25 mouse cellular contexts compared by ENCODE assay signal in genomic region chr3:82175501-82175900, GRCm38 (mm10). TPM values are rescaled to one million over a fixed set of nuclear protein-coding genes. Genes with fewer than 3 reads are reported as not detected.
DNase-seq lines count a peak whose midpoint lies in the region; ATAC-seq and TF ChIP-seq lines count a peak whose summit lies in the region.
"Had no signal": no experiment of that assay in that cellular context is flagged by ENCODE, and none has a peak within 500 bp of the region (broad histone marks: within the 10 kb centered on the region; RNA-seq: fewer than 3 reads in every experiment).

No protein-coding gene starts in this region.

- no peaks in the 10 kb centered on the region for H3K9me3 ChIP-seq in neural tube, embryonic 15.5 days (replicated peaks)
- H3K9me3 ChIP-seq: forebrain, embryonic 10.5 days; forebrain, embryonic 13.5 days; heart, embryonic 10.5 days; heart, embryonic 13.5 days; hindbrain, embryonic 12.5 days had no signal

- H3K27me3 ChIP-seq in kidney, adult 2 months (replicated peaks; ENCODE audit: control insufficient read depth, insufficient read depth, low read length), result no peaks in the 10 kb centered on the region; the same call in 1 of the 2 replicates
- H3K27me3 ChIP-seq in liver, adult 2 months (ENCODE audit: control insufficient read depth, insufficient read depth, low read length), result no peaks in the 10 kb centered on the region
- H3K27me3 ChIP-seq in neural tube, embryonic 15.5 days (replicated peaks), result no peaks in the 10 kb centered on the region
- H3K27me3 ChIP-seq: forebrain, embryonic 13.5 days; heart, embryonic 13.5 days; hindbrain, embryonic 12.5 days had no signal

- TF ChIP-seq POLR2A in kidney, adult 2 months (IDR thresholded peaks at IDR 0.05; ENCODE audit: low read depth, low read length), result no peak
- no peak for TF ChIP-seq POLR2A in liver, adult 2 months (IDR thresholded peaks at IDR 0.05; ENCODE audit: extremely low read depth, insufficient read depth, low read length)

- TF ChIP-seq CTCF in kidney, adult 2 months (conservative IDR thresholded peaks at IDR 0.05; ENCODE audit: insufficient read depth, insufficient read length, low read depth, low read length), result no peak
- TF ChIP-seq CTCF in liver, adult 2 months (IDR thresholded peaks at IDR 0.05; ENCODE audit: low read depth, low read length), result no peak

- no peaks in the 10 kb centered on the region for H3K4me1 ChIP-seq in kidney, adult 2 months (ENCODE audit: control insufficient read depth, insufficient read depth, low read length)
- no peaks in the 10 kb centered on the region; the same call in 1 of the 2 replicates for H3K4me1 ChIP-seq in liver, adult 2 months (ENCODE audit: control insufficient read depth, insufficient read depth, low read length)
- no peaks in the 10 kb centered on the region for H3K4me1 ChIP-seq in neural tube, embryonic 15.5 days
- H3K4me1 ChIP-seq: forebrain, embryonic 10.5 days; forebrain, embryonic 13.5 days; heart, embryonic 10.5 days; heart, embryonic 13.5 days; hindbrain, embryonic 12.5 days had no signal

- H3K4me2 ChIP-seq in neural tube, embryonic 15.5 days, result no peak overlapping the region
- H3K4me2 ChIP-seq: forebrain, embryonic 13.5 days; heart, embryonic 13.5 days; hindbrain, embryonic 12.5 days had no signal

- no peaks in the 10 kb centered on the region for H3K36me3 ChIP-seq in kidney, adult 2 months (ENCODE audit: control insufficient read depth, insufficient read depth, low read length)
- H3K36me3 ChIP-seq in liver, adult 2 months (ENCODE audit: control insufficient read depth, insufficient read depth, low read length), result no peaks in the 10 kb centered on the region
- H3K36me3 ChIP-seq in neural tube, embryonic 15.5 days, result no peaks in the 10 kb centered on the region
- H3K36me3 ChIP-seq: forebrain, embryonic 10.5 days; heart, embryonic 10.5 days; heart, embryonic 13.5 days; hindbrain, embryonic 12.5 days had no signal

- no peak overlapping the region for H3K4me3 ChIP-seq in kidney, adult 2 months (ENCODE audit: insufficient read depth, low read depth, low read length)
- no peak overlapping the region for H3K4me3 ChIP-seq in liver, adult 2 months (ENCODE audit: insufficient read depth, low read depth, low read length)
- no peak overlapping the region for H3K4me3 ChIP-seq in neural tube, embryonic 15.5 days (replicated peaks)
- H3K4me3 ChIP-seq: forebrain, embryonic 10.5 days; forebrain, embryonic 13.5 days; heart, adult 2 months; heart, embryonic 10.5 days; heart, embryonic 13.5 days; hindbrain, embryonic 12.5 days had no signal

- 61% methylated on average over 1 of the region's 1 CpGs for WGBS in kidney, adult 2 months
- WGBS in liver, adult 2 months, result 82% methylated on average over 1 of the region's 1 CpGs
- 88% methylated on average over 1 of the region's 1 CpGs for WGBS in neural tube, embryonic 15.5 days

- no peak overlapping the region for H3K27ac ChIP-seq in kidney, adult 2 months (ENCODE audit: insufficient read depth, low read depth, low read length)
- no peak overlapping the region for H3K27ac ChIP-seq in liver, adult 2 months (replicated peaks; ENCODE audit: insufficient read depth, low read depth, low read length)
- no peak overlapping the region for H3K27ac ChIP-seq in neural tube, embryonic 15.5 days (replicated peaks)
- H3K27ac ChIP-seq: forebrain, embryonic 10.5 days; forebrain, embryonic 13.5 days; heart, embryonic 10.5 days; heart, embryonic 13.5 days; hindbrain, embryonic 12.5 days had no signal

- no peaks in the 10 kb centered on the region for H3K79me2 ChIP-seq in liver, adult 2 months (ENCODE audit: control insufficient read depth, insufficient read depth, low read length)

- no peak for ATAC-seq in neural tube, embryonic 15.5 days (ENCODE audit: low FRiP score)
- ATAC-seq: forebrain, embryonic 13.5 days; forebrain, embryonic 16.5 days; Patski had no signal

- no peak overlapping the region for H3K9ac ChIP-seq in liver, adult 2 months (ENCODE audit: low read depth, low read length)
- H3K9ac ChIP-seq in neural tube, embryonic 15.5 days (replicated peaks), result no peak overlapping the region
- H3K9ac ChIP-seq: forebrain, embryonic 13.5 days; heart, embryonic 13.5 days; hindbrain, embryonic 12.5 days had no signal

- DNase-seq in kidney, adult 2 months, result peak; percentile 12
- no peak for DNase-seq in kidney, postnatal 14 days
- DNase-seq in liver, adult 2 months (ENCODE audit: extremely low read depth, low read depth, low spot score), result peak; percentile 19
- no peak for DNase-seq in liver
- peak; percentile 18 for DNase-seq in retina, adult 2 months (ENCODE audit: low read depth, low spot score)
- DNase-seq in retina, embryonic 14.5 days (ENCODE audit: low spot score), result no peak
- DNase-seq: adrenal gland, postnatal 10 days; adrenal gland, postnatal 36 days; cerebellum, adult 18-20 months; cerebellum, adult 9-10 months; cerebellum, postnatal 14 days; gastrocnemius, postnatal 10 days; gastrocnemius, postnatal 36 days; heart, adult 2 months; heart, postnatal 14 days; heart, postnatal 4 days had no signal

RNA-seq across cellular contexts. Expression of gene Gucy1a1, which starts 29.9 kb away (rescaled TPM):
- 13.1 and 14.8 TPM in 2 replicates for polyA plus RNA-seq in kidney, adult 2 months (2012; rRNA removed)
- 4.6 and 5.9 TPM in 2 replicates for total RNA-seq in liver, adult 2 months (2014; rRNA removed)
- 1.4 and 2.7 TPM in 2 replicates for polyA plus RNA-seq in liver, adult 2 months (2012; rRNA removed)
- polyA plus RNA-seq in neural tube, embryonic 15.5 days (2015; fragmentation: Nextera tagmentation; extraction: Ambion mirVana), result 17.0 and 20.9 TPM in 2 replicates
- total RNA-seq: granulocyte monocyte progenitor cell, adult 5-6 weeks had no signal
- polyA plus RNA-seq: Patski had no signal

Comparison
In these comparisons a context has a peak if more than half of its experiments do, and no peak if none do; other contexts are left out.
1. DNase-seq: peak in kidney, adult 2 months (single experiment), liver, adult 2 months (single experiment) and retina, adult 2 months (single experiment); none in kidney, postnatal 14 days (single experiment), liver (single experiment) and retina, embryonic 14.5 days (single experiment).